Mouse (Mus musculus) cerebellum, postnatal 36 days (tissue): Measurements from ENCODE around the gene Rac2.

Experiments
- DNase-seq, 2 experiments: peaks; one replicate each; pipeline ENCODE4 v3.0.0; 2021 to 2022; ENCODE audit warnings: mixed read lengths in 2 of 2

The Rac2 gene

GRCm38 (mm10) chr15:78544561-78545001 lies 28.0 kb downstream of the Rac2 start, which contains the start of gene Sstr3:
TSS of gene Sstr3 (minus strand) at chr15:78544685.
- DNase-seq, result peak; percentile 57 to 77

DNA sequence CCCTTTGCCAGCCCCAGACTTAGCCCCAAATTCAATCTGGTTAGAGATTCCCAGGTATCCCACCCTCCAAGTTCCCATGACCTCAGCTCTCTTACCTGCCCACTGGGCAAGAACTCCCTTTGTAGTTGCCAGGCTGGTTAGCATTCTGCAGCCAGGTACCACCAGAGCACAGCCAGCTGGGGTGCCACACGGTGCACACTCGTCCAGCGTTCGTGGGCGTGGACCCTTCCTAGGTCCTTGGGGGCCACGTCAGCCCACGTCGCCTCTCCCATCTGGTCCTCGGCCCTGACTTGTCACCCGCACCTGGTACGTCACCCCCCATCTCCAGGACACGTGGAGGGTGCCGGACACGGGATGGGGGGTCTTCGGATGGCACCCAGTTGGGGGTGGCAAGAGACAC lies 28.5 kb downstream of the Rac2 start:
- peak in 1 of 2 experiments; percentile 35 for DNase-seq

GRCm38 (mm10) chr15:78542767-78543303 lies 29.7 kb downstream of the Rac2 start:
- peak; percentile 54 to 62 for DNase-seq

GRCm38 (mm10) chr15:78542098-78542766 lies 30.4 kb downstream of the Rac2 start:
- peak; percentile 61 to 63 for DNase-seq

GRCm38 (mm10) chr15:78541606-78542005 lies 31.0 kb downstream of the Rac2 start:
- DNase-seq, result peak; percentile 75 to 77

GRCm38 (mm10) chr15:78541036-78541435 lies 31.5 kb downstream of the Rac2 start:
- no peak for DNase-seq

GRCm38 (mm10) chr15:78535723-78536421 lies 36.7 kb downstream of the Rac2 start:
- DNase-seq, result no peak

DNA sequence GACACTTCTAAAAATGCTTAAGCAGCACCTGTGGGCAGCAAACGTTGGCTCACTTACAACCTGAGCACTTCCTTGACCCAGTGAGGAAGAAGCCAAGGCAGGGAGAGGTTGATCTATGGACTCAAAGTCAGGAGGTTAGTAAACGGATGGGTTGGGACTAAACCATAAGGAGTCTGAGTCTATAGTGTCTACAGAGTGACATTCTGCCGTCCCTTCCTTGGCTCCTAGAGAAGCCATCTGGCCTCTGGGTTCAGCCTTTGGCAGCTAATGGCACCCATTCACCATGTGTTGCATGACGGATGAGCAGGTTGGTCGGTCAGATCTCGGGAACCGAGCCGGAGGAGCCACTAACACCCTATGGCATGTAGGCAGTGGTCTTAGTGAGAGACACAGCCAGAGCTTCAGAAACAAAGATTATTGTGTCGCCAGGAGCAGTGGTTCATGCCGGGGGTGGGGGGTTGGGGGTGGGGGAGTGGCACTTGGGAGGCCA lies 39.2 kb downstream of the Rac2 start:
- DNase-seq, result peak; percentile 74 to 79

DNA sequence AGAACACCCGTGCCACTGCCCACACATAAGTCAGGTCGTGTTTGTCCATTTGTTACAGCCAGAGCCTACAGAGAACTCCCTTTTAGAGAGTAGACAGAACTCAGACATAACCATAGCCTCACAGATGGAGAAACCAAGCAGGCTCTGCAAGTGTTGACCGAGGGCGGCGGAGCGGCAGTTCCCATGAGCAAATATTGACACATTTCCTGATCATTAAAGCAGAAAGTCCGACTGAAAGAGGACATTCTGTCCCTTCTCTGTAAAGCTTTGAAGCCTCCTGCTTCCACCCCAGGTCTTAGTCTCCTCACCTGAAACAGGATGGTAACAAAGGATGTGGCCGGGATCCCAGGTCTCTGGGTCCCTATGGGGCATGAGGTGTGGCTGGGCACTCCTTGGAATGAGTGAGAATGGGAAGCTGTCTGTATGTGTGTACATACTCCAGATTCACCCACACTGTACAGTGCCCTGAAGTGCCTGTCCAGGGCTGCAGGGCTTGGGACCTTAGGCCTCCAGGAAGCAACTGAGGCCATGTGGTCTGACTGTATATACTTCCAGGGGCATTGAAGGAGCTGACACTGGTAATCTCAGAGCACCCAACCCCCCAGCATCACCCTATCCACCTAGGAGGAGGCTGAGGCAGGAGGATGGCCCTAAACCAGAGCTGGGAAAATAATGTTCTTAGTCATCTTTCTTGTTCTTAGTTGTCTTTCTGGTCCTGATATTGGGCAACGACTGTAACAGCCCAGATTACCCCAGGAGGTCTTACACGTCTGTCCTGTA lies 39.8 kb downstream of the Rac2 start:
- no peak for DNase-seq

- peak; percentile 100 for DNase-seq
These were observed 40.6 kb downstream of the Rac2 start for GRCm38 (mm10) chr15:78531901-78532469.

DNA sequence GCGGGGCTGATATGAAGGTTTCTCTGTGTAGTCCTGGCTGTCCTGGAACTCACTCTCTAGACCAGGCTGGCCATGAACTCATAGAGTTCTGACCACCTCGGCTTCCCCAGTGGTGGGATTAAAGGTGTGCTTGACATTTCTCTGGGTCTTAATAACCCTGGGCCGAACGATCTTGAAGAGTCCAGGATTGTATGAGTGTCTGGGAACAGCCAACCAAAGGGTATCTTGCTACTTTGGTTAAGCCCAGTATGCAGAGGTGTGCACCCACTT lies 41.2 kb downstream of the Rac2 start:
- DNase-seq, result peak in 1 of 2 experiments; percentile 38

GRCm38 (mm10) chr15:78530671-78531450 lies 41.7 kb downstream of the Rac2 start, which contains the start of gene C1qtnf6:
TSS of gene C1qtnf6 (minus strand) at chr15:78531416.
- DNase-seq, result peak; percentile 67 to 73

GRCm38 (mm10) chr15:78530141-78530540 lies 42.4 kb downstream of the Rac2 start:
- no peak for DNase-seq

- DNase-seq, result peak; percentile 50 to 63
These were observed 43.1 kb downstream of the Rac2 start for GRCm38 (mm10) chr15:78529428-78529990.

GRCm38 (mm10) chr15:78528726-78529411 lies 43.7 kb downstream of the Rac2 start:
- no peak for DNase-seq

DNA sequence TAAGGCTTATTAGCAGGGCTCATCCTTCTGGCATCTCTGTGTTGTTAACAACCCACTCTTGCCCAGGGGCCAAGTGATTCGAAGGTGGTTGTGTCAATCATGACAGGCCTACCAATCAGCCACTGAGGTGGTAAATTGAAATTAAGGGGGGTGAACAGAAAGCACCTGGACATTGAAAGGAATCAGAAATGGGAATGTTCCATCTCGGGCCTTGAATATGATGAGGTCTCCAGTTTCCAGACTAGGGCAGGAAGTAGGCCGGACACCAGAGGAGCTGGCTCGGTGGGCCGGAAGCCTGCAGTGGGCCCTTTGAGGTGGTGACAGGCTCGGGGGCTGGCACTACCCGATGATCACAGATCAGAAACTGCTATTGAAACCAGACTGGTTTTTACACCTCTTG lies 44.6 kb downstream of the Rac2 start:
- DNase-seq, result no peak

GRCm38 (mm10) chr15:78524163-78524562 lies 48.4 kb downstream of the Rac2 start:
- no peak for DNase-seq

GRCm38 (mm10) chr15:78521892-78522291 lies 50.7 kb downstream of the Rac2 start:
- DNase-seq, result no peak

DNA sequence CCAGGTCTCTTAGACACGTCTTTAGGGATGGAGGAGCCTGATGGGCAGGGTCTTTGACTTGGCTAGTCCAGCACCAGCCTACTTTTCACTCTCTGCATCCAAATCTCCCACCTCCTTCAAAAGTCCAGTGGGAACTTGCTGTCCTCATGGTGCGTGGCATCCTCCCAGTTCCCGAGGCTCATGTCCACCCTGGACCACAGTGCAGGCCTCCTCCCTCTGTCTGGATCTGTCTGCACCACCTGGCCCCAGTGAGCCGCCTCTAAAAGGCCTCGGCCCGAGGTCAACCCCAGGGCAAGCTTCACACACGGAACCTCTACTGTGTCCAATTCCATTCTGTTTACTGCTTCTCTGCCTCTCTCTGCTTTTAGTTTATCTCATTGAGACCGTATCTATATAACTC lies 51.3 kb downstream of the Rac2 start:
- no peak for DNase-seq

GRCm38 (mm10) chr15:78520112-78520715 lies 52.4 kb downstream of the Rac2 start:
- DNase-seq, result no peak

DNA sequence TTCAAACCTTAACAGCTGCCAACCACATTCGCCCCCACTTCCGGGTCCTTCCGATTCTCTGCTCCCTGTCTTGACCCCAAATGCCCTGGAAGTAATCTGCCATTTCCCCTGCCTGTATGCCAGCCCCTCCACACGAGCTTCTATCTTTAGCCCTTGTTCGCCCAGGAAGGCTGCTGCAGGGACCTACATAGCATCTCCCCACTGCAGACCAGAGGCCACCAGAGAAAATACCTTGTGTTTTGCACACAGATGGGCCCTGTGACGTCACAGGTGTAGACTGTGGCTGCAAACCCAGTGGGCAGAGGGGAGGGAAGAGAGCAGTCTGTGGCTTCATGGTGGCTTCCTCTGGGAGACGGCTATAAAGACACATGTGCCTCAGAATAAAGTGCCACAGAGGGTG lies 54.4 kb downstream of the Rac2 start:
- no peak for DNase-seq
